29 mouse cellular contexts compared by ENCODE assay signal in the genomic region with DNA sequence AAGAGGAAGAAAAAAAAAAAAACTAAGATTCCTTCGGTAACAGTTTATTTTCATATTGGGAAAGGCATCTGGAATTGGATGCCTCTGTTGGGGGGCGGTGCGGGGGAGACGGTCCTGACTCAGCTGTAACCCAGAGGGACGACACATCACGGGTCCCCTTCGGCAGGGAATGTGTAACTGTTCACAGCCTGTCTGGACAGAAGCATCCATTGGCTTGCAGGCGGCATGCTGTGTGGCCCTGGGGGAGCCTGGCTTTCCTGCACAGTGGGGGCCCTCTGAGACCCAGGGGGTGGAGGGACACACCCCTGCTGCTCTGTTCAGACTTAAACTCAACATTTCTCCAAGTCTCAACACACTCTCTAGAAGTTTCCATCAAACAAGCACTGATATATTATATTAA. TPM values are rescaled to one million over a fixed set of nuclear protein-coding genes. Genes with fewer than 3 reads are reported as not detected.
DNase-seq lines count a peak whose midpoint lies in the region; ATAC-seq and TF ChIP-seq lines count a peak whose summit lies in the region.
"Had no signal": no experiment of that assay in that cellular context is flagged by ENCODE, and none has a peak within 500 bp of the region (broad histone marks: within the 10 kb centered on the region; RNA-seq: fewer than 3 reads in every experiment).

No protein-coding gene starts in this region.

- TF ChIP-seq CTCF in heart, adult 2 months (IDR thresholded peaks at IDR 0.05), result no peak
- TF ChIP-seq CTCF in stomach, postnatal 0 days (IDR thresholded peaks at IDR 0.05; ENCODE audit: low read depth), result no peak

- H3K27me3 ChIP-seq in heart, adult 2 months (ENCODE audit: control insufficient read depth, insufficient read depth, low read length), result no peaks in the 10 kb centered on the region
- no peaks in the 10 kb centered on the region for H3K27me3 ChIP-seq in stomach, embryonic 14.5 days (ENCODE audit: control insufficient read depth, insufficient read depth, low read length)
- H3K27me3 ChIP-seq in stomach, postnatal 0 days (ENCODE audit: control insufficient read depth, insufficient read depth, low read length), result no peaks in the 10 kb centered on the region
- H3K27me3 ChIP-seq in midbrain, embryonic 10.5 days (ENCODE audit: low read depth, poor library complexity, severe bottlenecking), result no peaks in the 10 kb centered on the region
- H3K27me3 ChIP-seq: CH12.LX; forebrain, embryonic 13.5 days; heart, embryonic 12.5 days; heart, embryonic 15.5 days; hindbrain, embryonic 13.5 days; Patski had no signal

- no peaks in the 10 kb centered on the region for H3K9me3 ChIP-seq in stomach, embryonic 14.5 days (ENCODE audit: control insufficient read depth, low read depth, low read length)
- no peaks in the 10 kb centered on the region for H3K9me3 ChIP-seq in stomach, postnatal 0 days (ENCODE audit: control insufficient read depth, low read length)
- no peaks in the 10 kb centered on the region for H3K9me3 ChIP-seq in midbrain, embryonic 10.5 days (replicated peaks)
- H3K9me3 ChIP-seq: forebrain, embryonic 10.5 days; forebrain, embryonic 13.5 days; heart, embryonic 12.5 days; heart, embryonic 15.5 days; hindbrain, embryonic 10.5 days; hindbrain, embryonic 13.5 days had no signal

- no peak overlapping the region for H3K4me2 ChIP-seq in stomach, embryonic 14.5 days (replicated peaks; ENCODE audit: low read depth, low read length)
- H3K4me2 ChIP-seq in stomach, postnatal 0 days (replicated peaks; ENCODE audit: low read depth), result no peak overlapping the region
- H3K4me2 ChIP-seq: forebrain, embryonic 13.5 days; heart, embryonic 12.5 days; heart, embryonic 15.5 days; hindbrain, embryonic 13.5 days had no signal

- H3K4me1 ChIP-seq in heart, adult 2 months (ENCODE audit: control insufficient read depth, insufficient read depth, low read length), result peaks cover 3% of the 10 kb centered on the region; the same call in 1 of the 2 replicates
- H3K4me1 ChIP-seq in stomach, embryonic 14.5 days (ENCODE audit: control insufficient read depth, insufficient read depth, low read length), result peaks cover 16% of the 10 kb centered on the region; the same call in 1 of the 2 replicates
- no peaks in the 10 kb centered on the region for H3K4me1 ChIP-seq in stomach, postnatal 0 days (replicated peaks; ENCODE audit: control insufficient read depth, insufficient read depth)
- H3K4me1 ChIP-seq in midbrain, embryonic 10.5 days, result peaks cover 11% of the 10 kb centered on the region
- H3K4me1 ChIP-seq: forebrain, embryonic 13.5 days had no signal

- no peaks in the 10 kb centered on the region for H3K36me3 ChIP-seq in heart, adult 2 months (ENCODE audit: control insufficient read depth, insufficient read depth, low read length)
- peaks cover 42% of the 10 kb centered on the region for H3K36me3 ChIP-seq in stomach, embryonic 14.5 days (ENCODE audit: control insufficient read depth, insufficient read depth, low read length)
- peaks cover 2% of the 10 kb centered on the region; the same call in 1 of the 2 replicates for H3K36me3 ChIP-seq in stomach, postnatal 0 days (ENCODE audit: control insufficient read depth, insufficient read depth, low read length)
- peaks cover 48% of the 10 kb centered on the region for H3K36me3 ChIP-seq in midbrain, embryonic 10.5 days
- H3K36me3 ChIP-seq: G1E had no signal

- no peak for TF ChIP-seq POLR2A in heart, adult 2 months (IDR thresholded peaks at IDR 0.05; ENCODE audit: insufficient read depth, low read depth, low read length)

- no peak for TF ChIP-seq EP300 in heart, adult 2 months (IDR thresholded peaks at IDR 0.05; ENCODE audit: insufficient read depth, low read depth, low read length)
- no peak for TF ChIP-seq EP300 in stomach, postnatal 0 days (optimal IDR thresholded peaks at IDR 0.05)

- 85% methylated on average over 8 of the region's 8 CpGs for WGBS in heart, adult 2 months
- WGBS in stomach, embryonic 14.5 days, result 78% methylated on average over 8 of the region's 8 CpGs
- 77% methylated on average over 8 of the region's 8 CpGs for WGBS in stomach, postnatal 0 days
- 90% methylated on average over 8 of the region's 8 CpGs for WGBS in midbrain, embryonic 10.5 days

- no peak overlapping the region for H3K9ac ChIP-seq in heart, adult 2 months (ENCODE audit: low read depth, low read length)
- no peak overlapping the region for H3K9ac ChIP-seq in stomach, embryonic 14.5 days (replicated peaks; ENCODE audit: low read depth, low read length)
- H3K9ac ChIP-seq in stomach, postnatal 0 days (ENCODE audit: low read length), result no peak overlapping the region
- H3K9ac ChIP-seq: forebrain, embryonic 13.5 days; heart, embryonic 12.5 days; heart, embryonic 15.5 days; hindbrain, embryonic 13.5 days had no signal

- H3K27ac ChIP-seq in heart, adult 2 months, result no peak overlapping the region
- H3K27ac ChIP-seq in stomach, embryonic 14.5 days (ENCODE audit: low read length), result peak overlapping the region; percentile 27; the same call in 1 of the 2 replicates
- no peak overlapping the region for H3K27ac ChIP-seq in stomach, postnatal 0 days (replicated peaks)
- H3K27ac ChIP-seq in midbrain, embryonic 10.5 days (replicated peaks), result no peak overlapping the region
- H3K27ac ChIP-seq: forebrain, embryonic 10.5 days; forebrain, embryonic 13.5 days; heart, embryonic 15.5 days; hindbrain, embryonic 10.5 days; hindbrain, embryonic 13.5 days had no signal

- no peaks in the 10 kb centered on the region for H3K79me2 ChIP-seq in heart, adult 2 months (replicated peaks; ENCODE audit: control insufficient read depth, insufficient read depth, low read length)

- no peak overlapping the region for H3K4me3 ChIP-seq in heart, adult 2 months
- H3K4me3 ChIP-seq in stomach, embryonic 14.5 days (ENCODE audit: low read depth, low read length), result no peak overlapping the region
- H3K4me3 ChIP-seq in stomach, postnatal 0 days (ENCODE audit: low read depth, low read length), result no peak overlapping the region
- H3K4me3 ChIP-seq in midbrain, embryonic 10.5 days, result no peak overlapping the region
- H3K4me3 ChIP-seq: forebrain, embryonic 10.5 days; forebrain, embryonic 13.5 days; heart, embryonic 12.5 days; heart, embryonic 15.5 days; hindbrain, embryonic 10.5 days; hindbrain, embryonic 13.5 days had no signal

- no peak for ATAC-seq in stomach, embryonic 14.5 days (ENCODE audit: insufficient number of reproducible peaks, insufficient read depth, low FRiP score, low read depth)
- ATAC-seq in stomach, postnatal 0 days (ENCODE audit: low FRiP score, low TSS enrichment), result no peak
- ATAC-seq: forebrain, embryonic 13.5 days; forebrain, embryonic 16.5 days; hindbrain, embryonic 16.5 days; Patski had no signal

- DNase-seq in heart, adult 11 months, result peak; percentile 92
- no peak for DNase-seq in heart, adult 2 months
- DNase-seq in stomach, postnatal 0 days (ENCODE audit: low spot score), result no peak
- peak; percentile 35 for DNase-seq in ZHBTc4 (ENCODE audit: low read depth, low spot score)
- DNase-seq in kidney, adult 11 months, result no peak
- DNase-seq in midbrain, embryonic 10.5 days (ENCODE audit: low spot score), result no peak
- DNase-seq: adrenal gland, adult 8-10 months; adrenal gland, postnatal 36 days; B cell, adult 2 months; cerebellum, adult 18-20 months; cerebellum, adult 9-10 months; cerebellum, postnatal 14 days; gastrocnemius, postnatal 10 days; heart, postnatal 10 days; heart, postnatal 36 days had no signal

- intact Hi-C loops in heart, adult 2 months (cut with DNase I), result no loop called here

RNA-seq across cellular contexts. Expression of a gene that starts 8.1 kb away (rescaled TPM):
- under 1 TPM; 0.47 to 0.91 TPM for total RNA-seq in heart, adult 2 months (2021)
- polyA plus RNA-seq in heart, adult 2 months (2012; rRNA removed), result 1.2 and 1.8 TPM in 2 replicates
- 0.91 TPM in 1 of 2 replicates, not detected in the other for polyA plus RNA-seq in stomach, embryonic 14.5 days (2014; fragmentation: Nextera tagmentation; extraction: Ambion mirVana)
- polyA plus RNA-seq in stomach, postnatal 0 days (2015; fragmentation: Nextera tagmentation; extraction: Ambion mirVana), result 4.6 and 5.0 TPM in 2 replicates
- polyA plus RNA-seq in midbrain, embryonic 10.5 days (2016; fragmentation: Nextera tagmentation; extraction: Ambion mirVana), result 0.28 and 0.43 TPM in 2 replicates
- polyA plus RNA-seq: embryonic facial prominence, embryonic 11.5 days; forebrain, embryonic 10.5 days; forebrain, embryonic 13.5 days; forebrain, embryonic 16.5 days; G1E; heart, embryonic 12.5 days; hindbrain, embryonic 16.5 days had no signal

RNA-seq across cellular contexts. Expression of a gene that starts 49.5 kb away (rescaled TPM):
- total RNA-seq in heart, adult 2 months (2021), result 10 to 100 TPM; 28.4 to 31.4 TPM
- 37.4 and 41.7 TPM in 2 replicates for polyA plus RNA-seq in heart, adult 2 months (2012; rRNA removed)
- polyA plus RNA-seq in stomach, embryonic 14.5 days (2014; fragmentation: Nextera tagmentation; extraction: Ambion mirVana), result 13.3 and 14.8 TPM in 2 replicates
- polyA plus RNA-seq in stomach, postnatal 0 days (2015; fragmentation: Nextera tagmentation; extraction: Ambion mirVana), result 6.1 and 7.0 TPM in 2 replicates
- polyA plus RNA-seq in midbrain, embryonic 10.5 days (2016; fragmentation: Nextera tagmentation; extraction: Ambion mirVana), result 1.2 and 2.0 TPM in 2 replicates
- total RNA-seq: granulocyte monocyte progenitor cell, adult 5-6 weeks had no signal
- polyA plus RNA-seq: G1E had no signal

Comparison
In these comparisons a context has a peak if more than half of its experiments do, and no peak if none do; other contexts are left out.
1. DNase-seq: peak in heart, adult 11 months (single experiment) and ZHBTc4 (single experiment); none in heart, adult 2 months (0 of 2), stomach, postnatal 0 days (single experiment), kidney, adult 11 months (single experiment) and midbrain, embryonic 10.5 days (single experiment).